Mouse (Mus musculus): ENCODE measurements around the gene Cog5. TPM values are rescaled to one million over a fixed set of nuclear protein-coding genes. Genes with fewer than 3 reads are reported as not detected.

The Cog5 gene
- total RNA-seq, 2 experiments from 2014 or later = 56.9 to 60.5 TPM

DNA sequence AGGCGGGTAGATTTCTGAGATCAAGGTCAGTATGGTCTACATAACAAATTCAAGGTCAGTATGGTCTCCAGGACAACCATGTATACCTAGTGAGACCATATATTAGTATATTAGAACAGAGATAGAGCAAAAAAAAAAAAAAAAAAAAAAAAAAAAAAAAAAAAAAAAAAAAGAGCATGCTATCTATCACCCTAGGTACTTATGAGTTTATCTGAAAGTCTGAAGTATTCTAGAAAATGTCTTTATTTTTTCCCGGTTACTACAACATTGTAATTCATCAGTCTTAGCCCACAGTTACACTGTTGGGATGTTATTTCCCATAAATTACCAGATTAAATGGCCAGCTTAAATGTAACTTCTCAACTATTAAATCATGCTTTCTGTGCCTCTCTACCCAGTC, 289.7 kb downstream of the Cog5 start:
- DNase-seq = no peak

DNA sequence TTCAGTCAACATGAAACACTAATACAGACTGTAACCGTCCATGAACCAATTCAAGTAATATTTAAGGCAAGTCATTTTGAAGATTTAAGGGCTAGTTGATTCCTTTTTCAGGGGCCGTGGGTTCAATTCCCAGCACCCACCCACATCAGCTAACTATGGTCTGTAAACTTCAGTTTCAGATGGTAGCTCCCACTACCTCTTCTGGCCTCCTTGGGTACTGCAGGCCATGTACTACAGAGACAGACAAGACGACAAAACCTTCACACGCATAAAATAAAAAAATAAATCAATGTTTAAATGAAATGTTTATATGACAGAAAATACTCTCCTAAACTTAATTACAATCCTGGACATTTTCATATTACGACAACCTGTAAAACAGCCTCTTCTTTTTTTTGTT, 292.8 kb downstream of the Cog5 start:
- peak; percentile 17 for DNase-seq

DNA sequence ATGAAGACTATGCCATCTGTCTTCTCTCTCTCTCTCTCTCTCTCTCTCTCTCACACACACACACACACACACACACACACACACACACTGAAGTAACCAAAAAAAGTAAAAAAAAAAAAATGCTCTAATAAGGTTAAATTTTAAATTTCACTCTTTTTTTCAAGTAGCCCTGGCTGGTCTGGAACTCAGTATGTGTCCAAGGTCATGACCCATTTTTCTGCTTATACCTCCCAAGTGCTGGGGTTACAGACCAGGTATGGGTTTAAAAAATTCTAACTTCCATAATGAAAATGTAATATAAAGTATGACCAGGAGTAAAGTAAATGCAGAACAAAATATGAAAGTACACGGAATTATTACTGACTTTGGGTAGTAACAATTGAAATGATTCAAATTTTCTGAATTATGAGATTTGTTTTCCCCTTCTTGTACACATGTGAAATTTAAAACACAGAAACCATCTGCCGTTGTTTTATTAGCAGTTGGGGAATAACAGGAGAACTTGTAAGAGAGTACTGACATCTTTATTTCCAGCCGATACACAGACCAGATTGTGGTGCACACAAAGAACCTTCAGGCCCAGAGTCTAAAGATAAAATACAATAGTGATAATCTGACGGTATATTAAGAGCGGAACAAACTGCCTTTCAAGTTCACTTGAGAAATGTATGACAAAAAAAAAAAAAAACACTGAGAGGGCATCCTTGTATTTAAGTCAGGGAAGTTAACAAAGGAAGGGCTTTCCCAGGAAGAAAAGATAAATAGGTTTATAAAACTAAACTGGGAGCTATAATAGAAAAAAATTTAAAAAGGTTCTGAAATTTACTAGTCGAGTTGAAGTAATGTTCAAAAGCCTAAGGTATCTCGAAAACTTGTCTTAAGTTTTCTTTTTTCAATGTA, 293.7 kb downstream of the Cog5 start:
- no peak for DNase-seq

DNA sequence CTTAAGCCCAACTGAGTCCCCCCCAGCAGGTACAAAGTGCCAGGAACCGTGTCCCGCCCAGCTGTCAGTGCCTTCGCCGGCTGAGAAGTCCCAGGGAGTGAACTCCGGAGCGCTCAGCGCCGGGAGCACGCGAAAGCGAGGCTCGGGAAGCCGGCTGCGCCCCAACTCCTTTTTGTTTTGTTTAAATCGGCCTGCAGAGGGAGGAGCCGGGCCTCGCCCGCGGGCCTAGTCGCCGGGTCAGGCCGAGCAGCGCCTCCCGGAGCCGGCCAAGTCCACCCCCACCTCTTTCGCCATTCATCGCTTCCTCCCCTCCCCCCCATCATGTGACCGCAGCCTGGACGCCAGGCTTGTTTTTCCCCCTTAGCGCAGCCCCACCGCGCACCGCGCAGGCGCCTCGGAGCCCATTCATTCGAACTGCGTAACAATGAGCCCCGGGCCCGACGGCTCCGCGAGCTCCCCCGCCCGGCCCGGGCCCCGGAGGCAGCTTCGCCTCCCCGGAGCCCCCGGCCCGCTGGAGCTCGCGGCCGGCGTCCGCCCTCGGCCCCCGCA, 294.6 kb downstream of the Cog5 start:
- peak; percentile 96 for DNase-seq

DNA sequence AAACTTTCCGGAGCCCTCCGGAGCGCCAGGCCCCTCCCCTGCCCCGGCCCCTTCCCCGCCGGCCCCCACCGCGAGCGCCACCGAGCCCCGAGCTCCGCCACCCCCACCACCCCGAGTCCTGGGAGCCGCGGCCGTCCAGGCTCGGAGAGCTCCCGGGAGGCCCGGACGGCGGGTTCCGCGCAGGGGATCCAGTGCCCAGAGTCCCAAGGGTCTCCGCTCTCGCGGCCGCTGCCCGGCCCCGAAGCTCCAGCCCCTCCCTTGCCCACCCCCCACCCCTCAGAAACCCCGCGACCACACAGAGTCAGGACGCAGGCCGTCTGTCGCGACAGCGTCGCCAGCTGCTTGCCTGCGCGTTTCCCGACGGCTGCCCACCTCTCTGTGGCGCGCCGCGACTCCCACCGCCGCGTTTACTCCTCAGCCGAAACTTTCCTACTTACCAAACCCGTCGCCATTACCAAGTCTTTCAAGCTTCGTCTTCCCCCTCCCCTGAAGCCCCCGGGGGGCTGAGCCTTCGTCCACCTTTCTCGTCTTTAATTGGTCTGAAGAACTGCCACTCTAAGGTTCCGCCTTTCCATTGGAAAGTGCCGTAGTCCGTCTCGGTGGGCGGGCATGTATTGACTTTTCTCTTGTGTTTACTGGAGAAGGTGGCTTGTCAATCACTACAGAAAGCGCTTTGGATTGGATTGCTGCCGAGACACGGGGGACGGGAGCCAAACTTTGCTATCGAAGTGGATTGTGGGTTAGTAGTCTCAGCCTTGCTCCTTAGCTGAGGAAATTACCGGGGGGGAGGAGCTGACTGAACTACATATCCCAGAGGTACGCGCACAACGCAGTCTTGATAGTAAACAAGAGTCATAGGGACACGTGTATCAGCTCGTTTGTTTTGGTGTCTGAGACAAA, 295.3 kb downstream of the Cog5 start, which contains the start of gene Hbp1:
Hbp1 (minus strand) TSS at position 777 of the 900 bp plus-strand sequence.
- peak; percentile 99 for DNase-seq

DNA sequence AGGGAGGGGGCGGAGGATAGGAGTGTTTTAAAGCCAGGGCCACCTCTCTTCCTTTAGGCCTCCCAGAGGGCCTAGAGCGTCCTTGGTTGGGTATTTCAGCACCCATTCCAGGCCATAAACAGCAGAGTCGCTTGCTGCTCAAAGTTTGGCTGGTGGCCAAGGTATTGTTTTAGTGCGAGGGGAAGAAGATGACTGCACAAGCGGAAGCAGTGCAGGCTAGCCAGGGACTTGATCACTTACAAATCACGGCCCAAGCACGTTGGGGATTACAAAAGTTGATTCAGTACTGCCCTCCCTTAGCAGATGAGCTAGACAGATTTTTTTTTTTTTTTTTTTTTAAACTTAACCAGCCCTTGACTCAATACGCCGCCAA, 296.0 kb downstream of the Cog5 start:
- peak; percentile 89 for DNase-seq

DNA sequence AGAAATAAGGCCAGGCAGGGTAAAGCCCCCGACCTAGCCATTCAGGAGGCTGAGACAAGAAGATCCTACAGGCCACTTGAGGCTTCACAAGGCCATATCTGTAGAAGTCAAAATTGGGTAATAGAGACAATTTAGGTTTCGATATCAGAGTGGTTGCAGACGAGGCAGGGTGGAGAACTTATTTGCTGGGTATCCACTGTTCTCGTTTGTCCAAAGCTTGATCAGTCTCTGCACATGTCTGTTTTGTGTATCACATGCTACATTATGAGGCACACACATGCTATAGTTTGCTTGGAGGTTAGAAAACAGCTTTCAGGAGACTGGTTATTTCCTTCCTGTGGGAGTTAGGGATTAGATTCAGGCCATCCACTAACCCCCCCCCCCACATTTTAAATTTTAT, 301.2 kb downstream of the Cog5 start:
- DNase-seq = no peak

DNA sequence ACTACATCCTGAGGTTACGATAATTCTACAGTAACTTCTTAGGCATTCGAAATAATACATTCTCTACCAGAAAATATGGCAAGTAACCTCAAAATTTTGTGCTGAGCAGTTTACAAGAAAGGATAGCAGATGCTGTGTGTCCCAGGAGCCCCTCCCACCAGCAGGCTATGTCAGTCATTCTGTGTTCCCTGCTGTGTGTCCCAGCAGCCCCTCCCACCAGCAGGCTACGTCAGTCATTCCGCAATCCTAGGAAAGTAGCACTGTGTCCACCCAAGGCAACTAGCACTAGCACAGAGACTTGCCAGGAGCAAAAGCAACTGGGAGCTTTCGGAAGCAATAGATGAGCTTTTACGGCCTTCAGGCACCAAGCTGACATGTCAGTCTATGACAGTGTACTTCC, 309.4 kb downstream of the Cog5 start:
- no peak for DNase-seq

DNA sequence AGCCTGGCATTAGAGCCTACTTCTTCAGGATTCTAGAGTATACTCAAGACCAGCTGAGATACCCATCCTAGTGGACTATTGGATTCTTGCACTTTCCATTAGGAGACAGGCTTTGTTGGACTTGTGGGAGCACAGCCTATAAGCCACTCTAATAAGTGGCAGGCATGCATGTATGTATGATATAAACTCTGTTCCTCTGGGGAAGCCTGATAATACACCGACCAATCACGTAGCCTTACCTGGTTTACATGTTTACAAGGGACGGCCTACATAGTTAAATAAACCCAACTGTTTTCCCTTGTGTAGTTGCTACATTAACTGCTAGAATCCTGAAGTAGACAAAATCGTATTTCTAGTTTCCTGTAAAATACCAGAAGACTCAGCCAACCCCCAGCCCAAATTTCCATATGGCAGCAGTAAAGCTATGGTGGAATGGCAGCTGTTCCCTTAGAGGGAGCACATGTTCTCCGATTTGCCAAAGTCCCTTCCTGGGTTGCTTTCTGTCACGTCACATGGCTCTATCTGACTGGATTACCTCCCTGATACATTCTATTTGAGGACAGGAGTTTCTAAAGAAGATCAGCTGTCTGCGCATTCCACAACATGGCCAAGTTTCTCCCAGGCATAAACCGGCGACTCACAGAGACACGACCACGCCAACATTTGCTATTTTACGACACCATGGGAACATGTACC, 311.0 kb downstream of the Cog5 start:
- no peak for DNase-seq

DNA sequence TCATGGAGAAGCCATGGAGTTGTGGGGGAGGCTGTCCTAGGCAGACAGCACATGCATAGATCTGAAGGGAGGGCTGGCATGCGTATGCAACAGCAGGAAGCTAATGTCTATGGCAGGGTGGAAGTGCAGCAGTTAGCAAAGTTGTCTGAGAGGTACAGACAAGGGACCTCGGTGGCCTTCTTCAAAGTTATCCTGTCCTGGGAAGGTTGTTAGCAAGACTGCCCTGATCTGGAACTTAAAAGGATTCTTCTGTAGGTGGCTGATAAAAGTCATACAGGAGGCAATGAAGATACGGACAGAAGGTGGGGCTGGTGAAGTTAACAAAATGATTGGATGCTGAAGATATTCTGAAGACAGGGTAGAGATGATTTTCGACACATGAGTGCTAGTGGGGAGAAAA, 311.7 kb downstream of the Cog5 start:
- no peak for DNase-seq

DNA sequence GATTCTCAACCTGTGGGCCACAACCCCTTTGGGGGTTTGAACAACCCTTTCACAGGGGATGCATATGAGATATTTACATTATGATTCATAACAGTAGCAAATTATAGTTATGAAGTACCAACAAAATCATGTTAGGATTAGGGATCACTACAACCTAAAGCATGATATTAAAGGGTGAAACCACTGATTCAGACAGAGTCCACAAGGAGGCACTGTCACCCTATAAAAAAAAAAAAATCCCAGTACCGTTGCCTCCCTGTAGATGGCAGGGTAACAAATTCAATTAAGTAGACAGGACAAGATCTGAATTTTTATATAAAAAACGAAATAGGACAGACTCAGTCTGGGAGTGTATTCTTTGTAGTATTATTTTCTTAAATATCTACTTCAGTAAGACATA, 312.9 kb downstream of the Cog5 start:
- DNase-seq = peak; percentile 47

DNA sequence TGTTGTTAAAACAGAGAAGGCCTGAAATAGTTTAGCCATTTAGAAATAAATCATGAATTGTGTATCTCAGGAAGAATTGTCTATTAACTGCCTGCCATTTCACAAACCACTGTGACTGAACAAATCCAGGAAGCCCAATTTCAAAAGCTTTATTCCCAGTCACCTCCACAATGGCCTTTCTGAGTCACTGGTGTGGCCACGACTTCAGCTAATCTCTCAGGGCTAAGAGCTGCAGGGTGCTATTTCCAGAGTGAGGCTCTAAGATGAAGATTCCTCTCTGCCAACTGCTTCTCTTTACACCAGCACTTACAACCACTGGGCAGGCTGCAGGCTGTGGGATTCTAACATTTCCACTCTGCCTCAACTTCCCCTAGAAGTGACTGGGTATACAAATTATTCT, 314.4 kb downstream of the Cog5 start:
- DNase-seq = peak; percentile 10

DNA sequence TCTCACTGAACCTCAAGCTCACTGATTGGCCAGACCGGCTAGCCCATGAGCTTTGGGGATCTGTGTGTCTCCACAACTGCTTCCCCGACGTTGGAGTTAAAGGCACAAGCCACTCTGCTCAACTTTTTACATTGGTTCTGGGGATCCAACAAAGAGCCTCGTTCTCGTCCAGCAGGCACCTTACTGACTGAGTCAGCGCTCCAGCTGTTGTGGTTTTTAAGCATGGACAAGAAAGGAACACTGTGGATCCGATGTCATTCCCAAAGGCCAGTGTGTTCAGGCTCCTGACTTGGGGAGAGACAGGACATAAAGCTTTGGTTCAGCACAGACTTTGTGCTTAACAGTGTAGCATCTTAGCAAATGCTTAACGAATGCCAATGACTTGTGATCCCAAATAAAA, 316.9 kb downstream of the Cog5 start:
- DNase-seq = no peak

DNA sequence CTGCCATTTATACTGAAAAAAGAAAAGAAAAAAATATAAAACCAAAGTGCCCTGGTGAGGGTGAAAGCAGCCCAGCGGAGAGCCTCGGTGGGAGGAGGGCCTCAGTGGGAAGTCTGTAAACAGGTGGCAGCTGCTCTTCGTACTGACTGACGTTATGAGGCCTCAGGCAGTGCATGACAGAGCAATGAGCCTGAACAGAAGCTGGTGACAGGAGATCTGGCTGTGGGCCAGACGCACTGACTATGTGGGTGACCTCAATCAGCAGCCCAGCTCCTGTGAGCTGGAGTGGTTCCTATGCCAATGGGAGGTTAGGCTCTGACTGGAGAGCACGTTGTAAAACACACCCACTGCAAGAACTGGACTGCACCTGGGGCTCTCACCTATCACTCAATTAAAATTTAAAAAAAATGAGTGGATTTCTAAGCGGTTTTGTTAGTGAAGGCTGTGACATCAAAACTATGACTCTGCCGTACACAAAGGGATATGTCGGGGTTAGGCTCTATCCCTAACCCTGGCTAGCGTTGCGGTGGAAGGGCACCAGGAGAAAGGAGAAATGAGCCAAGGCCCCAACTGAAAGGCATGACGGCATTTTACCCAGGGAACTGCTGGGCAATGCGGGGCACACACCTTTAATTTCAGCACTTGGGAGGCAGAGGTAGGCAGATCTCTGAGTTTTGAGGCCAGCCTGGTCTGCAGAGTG, 319.0 kb downstream of the Cog5 start:
- DNase-seq = peak; percentile 92

DNA sequence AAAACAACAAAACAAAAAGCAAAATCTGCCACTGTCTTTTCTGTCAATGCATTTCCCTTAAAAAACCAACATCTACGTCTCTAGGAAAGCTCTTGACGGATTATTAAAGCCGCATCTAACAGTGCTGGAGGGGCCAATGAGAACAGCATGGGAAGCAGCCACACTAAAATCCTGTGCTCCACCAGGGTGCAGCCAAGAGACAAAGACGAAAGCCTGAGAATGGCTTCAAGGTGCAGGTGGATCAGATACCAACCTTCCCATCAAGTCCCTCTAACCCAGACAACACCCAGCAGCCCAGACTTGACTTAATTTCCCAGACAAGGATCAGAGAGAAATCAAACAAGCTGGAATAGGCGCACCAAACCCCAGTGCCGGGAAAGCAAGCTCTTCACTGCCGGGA, 321.9 kb downstream of the Cog5 start:
- DNase-seq = peak; percentile 37

DNA sequence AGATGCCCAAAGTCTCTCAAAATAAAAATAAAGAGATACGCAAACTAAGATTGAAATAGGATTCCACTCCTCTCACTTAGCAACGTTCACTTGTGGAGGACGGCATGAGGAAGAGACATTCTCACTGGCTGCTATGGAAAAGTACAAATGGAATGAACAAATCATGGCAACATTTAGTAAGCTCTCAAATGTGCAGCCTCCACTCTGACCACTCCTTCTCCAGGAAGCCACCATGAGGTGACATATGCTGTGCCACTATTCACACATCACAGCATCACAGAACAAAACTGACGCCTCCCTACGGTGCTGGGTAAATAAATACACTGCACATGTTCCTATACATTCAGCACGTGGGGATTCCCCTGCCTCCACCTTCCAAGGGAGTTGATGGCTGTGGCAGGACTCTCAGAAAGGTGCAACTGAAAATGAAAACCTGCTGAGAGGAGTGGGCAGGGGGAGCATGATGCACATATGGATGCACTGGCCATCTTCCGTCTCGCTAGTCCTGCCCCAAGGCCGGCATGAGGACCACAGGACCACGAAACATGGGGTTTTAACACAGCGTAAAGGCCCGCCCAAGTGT, 323.0 kb downstream of the Cog5 start:
- DNase-seq = no peak

DNA sequence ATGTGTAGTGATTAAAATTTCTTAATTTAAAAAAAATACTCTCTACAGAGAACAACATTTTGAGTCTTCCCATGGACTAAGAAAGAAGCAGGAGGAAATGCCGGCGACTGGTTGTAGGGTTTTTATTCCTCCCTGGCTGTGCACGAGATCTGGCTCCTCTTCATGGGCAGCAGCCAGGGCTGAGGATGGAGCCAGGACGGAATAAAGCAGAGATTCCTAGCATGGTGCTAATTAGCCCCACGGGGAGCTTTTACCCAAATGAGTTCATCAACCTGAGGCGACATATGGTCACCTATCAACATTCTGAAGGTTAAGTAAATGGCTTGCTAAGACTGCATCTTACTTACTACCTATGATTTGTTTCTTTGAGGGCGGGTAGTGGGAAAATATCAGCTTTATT, 328.6 kb downstream of the Cog5 start:
- no peak for DNase-seq

DNA sequence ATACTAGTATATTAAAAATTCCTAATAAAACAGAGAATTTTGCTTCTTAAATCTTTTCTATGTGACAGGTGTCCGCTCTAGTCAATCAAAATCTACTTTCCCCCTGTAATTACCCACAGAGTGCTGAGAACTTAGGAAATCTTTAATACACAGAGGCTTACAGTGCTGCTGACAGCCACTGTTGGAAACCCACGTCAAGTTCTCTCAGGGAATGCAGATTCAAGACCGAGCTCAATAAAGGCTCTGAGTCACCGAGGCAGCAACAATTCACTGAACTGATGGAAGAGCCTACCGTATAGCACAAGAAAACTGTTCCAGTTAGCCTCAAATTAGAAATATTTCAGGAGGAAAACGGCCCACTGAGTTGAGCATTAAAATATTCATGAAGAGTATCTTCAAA, 329.1 kb downstream of the Cog5 start:
- DNase-seq = no peak

DNA sequence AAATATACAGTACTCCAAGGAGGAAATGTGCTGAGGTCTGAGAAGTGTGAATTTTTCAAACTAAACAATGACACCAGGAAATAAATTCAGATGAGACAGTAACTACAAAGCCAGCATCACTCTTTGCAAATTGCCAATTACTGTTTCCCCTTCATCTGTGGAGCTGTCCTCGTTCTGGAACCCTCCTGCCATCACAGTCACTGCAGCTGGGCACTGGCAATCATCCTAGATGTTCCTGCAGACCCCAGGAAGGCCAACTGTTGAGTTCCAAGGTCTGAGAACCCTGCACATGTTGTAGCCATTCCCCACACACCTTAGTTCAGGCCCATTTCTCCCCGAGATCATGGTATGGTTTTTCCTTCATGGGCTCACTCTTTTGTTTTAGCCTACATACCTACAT, 329.5 kb downstream of the Cog5 start:
- DNase-seq = no peak

DNA sequence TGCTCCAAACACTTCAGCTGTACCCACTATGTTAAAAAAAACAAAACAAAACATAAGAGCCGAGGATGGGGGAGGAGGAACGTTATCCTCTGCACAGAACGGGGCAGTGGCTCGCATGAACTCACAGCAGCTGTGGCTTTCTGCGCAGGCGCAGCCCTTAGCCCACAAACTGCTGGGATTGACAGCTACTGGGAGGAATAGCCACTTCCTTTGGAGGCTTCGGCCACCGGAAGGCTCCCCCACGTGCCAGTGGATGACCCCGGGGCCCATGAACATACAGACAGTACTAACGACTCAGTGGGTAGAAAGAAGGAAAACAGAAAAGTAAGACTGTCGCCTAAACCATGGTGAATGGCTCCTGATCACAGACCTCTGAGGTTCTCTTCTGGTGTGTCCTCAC, 330.0 kb downstream of the Cog5 start:
- DNase-seq = peak; percentile 17

DNA sequence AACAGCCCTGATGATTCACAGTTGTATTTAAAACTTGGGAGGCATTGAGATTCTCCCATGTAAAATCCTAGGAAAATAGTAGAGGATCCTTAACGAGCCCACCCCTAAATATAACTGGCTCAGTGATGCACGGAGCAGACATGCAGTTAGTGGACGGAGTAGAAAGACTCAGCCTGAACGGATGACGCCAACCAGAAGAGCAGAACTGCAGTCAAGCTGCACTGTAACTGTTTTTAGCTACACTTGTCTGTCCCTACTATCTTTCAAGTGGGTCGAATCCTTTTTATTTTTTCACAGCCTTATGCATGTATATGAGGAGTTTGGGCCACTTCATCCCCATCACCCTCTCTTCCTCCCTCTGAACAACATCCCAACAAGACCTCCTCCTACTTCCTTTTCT, 331.1 kb downstream of the Cog5 start:
- no peak for DNase-seq

DNA sequence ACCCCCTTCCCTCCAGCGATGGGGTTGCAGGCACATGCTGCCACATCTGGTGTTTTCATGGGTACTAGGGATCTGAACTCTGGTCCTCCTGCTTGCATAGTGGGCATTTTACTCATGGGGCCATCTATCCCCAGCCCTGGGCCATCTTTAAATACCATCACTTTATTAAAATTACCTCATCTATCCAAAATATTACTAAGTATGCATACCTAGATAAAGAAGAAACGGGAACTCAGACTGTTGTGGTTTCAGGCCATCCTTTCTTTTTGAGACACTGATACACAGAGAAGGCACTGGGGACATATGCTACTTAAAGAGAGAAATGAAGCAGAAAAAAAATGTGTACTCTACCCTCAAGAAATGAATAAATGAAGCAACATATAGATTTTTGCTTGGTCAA, 331.8 kb downstream of the Cog5 start:
- no peak for DNase-seq
